Mouse (Mus musculus) left cerebral cortex, adult 8-10 months (tissue): Measurements from ENCODE around the gene Rai14. TPM values are rescaled to one million over a fixed set of nuclear protein-coding genes. Genes with fewer than 3 reads are reported as not detected.

Experiments used
- DNase-seq, 2 experiments: peaks; one replicate each; pipeline ENCODE4 v3.0.0; 2022; ENCODE audit warnings: low spot score in 2 of 2
- total RNA-seq, 4 experiments: library from RNA; stranded (reverse); gene quantifications; 2 replicates each; pipeline ENCODE4 v1.2.4; 2022

Gene Rai14
- total RNA-seq, 4 experiments from 2014 or later = 11.4 to 14.1 (median 13.0) TPM

GRCm38 (mm10) chr15:10654696-10655095 is 59.7 kb downstream of the Rai14 start:
- DNase-seq = no peak

GRCm38 (mm10) chr15:10652931-10653475 is 61.4 kb downstream of the Rai14 start:
- no peak for DNase-seq

GRCm38 (mm10) chr15:10648372-10649109 is 65.9 kb downstream of the Rai14 start:
- no peak for DNase-seq

GRCm38 (mm10) chr15:10646297-10646696 is 68.1 kb downstream of the Rai14 start:
- no peak for DNase-seq

- no peak for DNase-seq
Observed at GRCm38 (mm10) chr15:10645101-10645500, 69.3 kb downstream of the Rai14 start.

GRCm38 (mm10) chr15:10643819-10644218 is 70.6 kb downstream of the Rai14 start:
- no peak for DNase-seq

- no peak for DNase-seq
Observed at GRCm38 (mm10) chr15:10643224-10643623, 71.2 kb downstream of the Rai14 start.

- no peak for DNase-seq
Observed at GRCm38 (mm10) chr15:10642419-10642818, 72.0 kb downstream of the Rai14 start.

GRCm38 (mm10) chr15:10640721-10641120 is 73.7 kb downstream of the Rai14 start:
- no peak for DNase-seq

- no peak for DNase-seq
Observed at GRCm38 (mm10) chr15:10637251-10637793, 77.1 kb downstream of the Rai14 start.

- no peak for DNase-seq
Observed at GRCm38 (mm10) chr15:10636844-10637243, 77.6 kb downstream of the Rai14 start.

GRCm38 (mm10) chr15:10635121-10635520 is 79.3 kb downstream of the Rai14 start:
- no peak for DNase-seq

GRCm38 (mm10) chr15:10634176-10634575 is 80.2 kb downstream of the Rai14 start:
- DNase-seq = no peak

- DNase-seq = no peak
Observed at GRCm38 (mm10) chr15:10633381-10633780, 81.0 kb downstream of the Rai14 start.

- no peak for DNase-seq
Observed at GRCm38 (mm10) chr15:10632581-10632980, 81.8 kb downstream of the Rai14 start.

- DNase-seq = peak in 1 of 2 experiments; percentile 17
Observed at GRCm38 (mm10) chr15:10632060-10632459, 82.4 kb downstream of the Rai14 start.

GRCm38 (mm10) chr15:10631541-10631940 is 82.9 kb downstream of the Rai14 start:
- DNase-seq = no peak

GRCm38 (mm10) chr15:10628980-10629346 is 85.5 kb downstream of the Rai14 start:
- DNase-seq = no peak

GRCm38 (mm10) chr15:10628131-10628979 is 86.1 kb downstream of the Rai14 start:
- no peak for DNase-seq

- DNase-seq = no peak
Observed at GRCm38 (mm10) chr15:10623571-10624227, 90.7 kb downstream of the Rai14 start.

GRCm38 (mm10) chr15:10621194-10621593 is 93.2 kb downstream of the Rai14 start:
- DNase-seq = peak; percentile 5 to 77
